Mouse (Mus musculus): ENCODE results near the gene Adgrf1.

Gene Adgrf1

GRCm38 (mm10) chr17:43270161-43270560 is at the start of gene Adgrf1:
Gene Adgrf1 (plus strand): TSS chr17:43270329.
- DNase-seq, result no peak

GRCm38 (mm10) chr17:43226101-43226500 is 44.0 kb upstream of the Adgrf1 start:
- peak; percentile 25 for DNase-seq

- DNase-seq, result peak; percentile 81
These were observed 40.3 kb upstream of the Adgrf1 start for GRCm38 (mm10) chr17:43229621-43230513.

- no peak for DNase-seq
These were observed 39.3 kb upstream of the Adgrf1 start for GRCm38 (mm10) chr17:43230821-43231220.

GRCm38 (mm10) chr17:43232769-43233168 is 37.4 kb upstream of the Adgrf1 start:
- no peak for DNase-seq

- DNase-seq, result no peak
These were observed 33.4 kb upstream of the Adgrf1 start for GRCm38 (mm10) chr17:43236656-43237250.

GRCm38 (mm10) chr17:43239035-43239434 is 31.1 kb upstream of the Adgrf1 start:
- no peak for DNase-seq

GRCm38 (mm10) chr17:43241134-43241533 is 29.0 kb upstream of the Adgrf1 start:
- DNase-seq, result peak; percentile 61

- no peak for DNase-seq
These were observed 27.5 kb upstream of the Adgrf1 start for GRCm38 (mm10) chr17:43242609-43243008.

- no peak for DNase-seq
These were observed 24.8 kb upstream of the Adgrf1 start for GRCm38 (mm10) chr17:43245364-43245763.

- no peak for DNase-seq
These were observed 22.9 kb upstream of the Adgrf1 start for GRCm38 (mm10) chr17:43247245-43247644.

- peak; percentile 36 for DNase-seq
These were observed 20.5 kb upstream of the Adgrf1 start for GRCm38 (mm10) chr17:43249645-43250044.

GRCm38 (mm10) chr17:43251249-43252125 is 18.6 kb upstream of the Adgrf1 start:
- DNase-seq, result no peak

- DNase-seq, result no peak
These were observed 17.3 kb upstream of the Adgrf1 start for GRCm38 (mm10) chr17:43252846-43253245.

GRCm38 (mm10) chr17:43254261-43254660 is 15.9 kb upstream of the Adgrf1 start:
- DNase-seq, result no peak

- no peak for DNase-seq
These were observed 13.5 kb upstream of the Adgrf1 start for GRCm38 (mm10) chr17:43256536-43257135.

GRCm38 (mm10) chr17:43257699-43258098 is 12.4 kb upstream of the Adgrf1 start:
- no peak for DNase-seq

- no peak for DNase-seq
These were observed 8.2 kb upstream of the Adgrf1 start for GRCm38 (mm10) chr17:43261937-43262336.

GRCm38 (mm10) chr17:43264739-43265138 is 5.4 kb upstream of the Adgrf1 start:
- DNase-seq, result no peak

- DNase-seq, result peak; percentile 60
These were observed 4.8 kb upstream of the Adgrf1 start for GRCm38 (mm10) chr17:43265178-43265837.

- no peak for DNase-seq
These were observed 4.2 kb upstream of the Adgrf1 start for GRCm38 (mm10) chr17:43265944-43266343.

- no peak for DNase-seq
These were observed 3.5 kb upstream of the Adgrf1 start for GRCm38 (mm10) chr17:43266636-43267035.

All from kidney, adult 11 months (tissue).